Mouse (Mus musculus) right cerebral cortex, postnatal 10 days (tissue): ENCODE data around the gene Fkrp.
A peak's percentile ranks its signal among the peaks of the same experiment; 100 is the strongest.

ENCODE experiments used
- DNase-seq, 2 experiments: peaks; one replicate each; pipeline ENCODE4 v3.0.0; 2021; ENCODE audit warnings: low spot score in 2 of 2

Fkrp gene

GRCm38 (mm10) chr7:16793010-16793725, 23.4 kb downstream of the Fkrp start:
- no peak for DNase-seq

- no peak for DNase-seq
Measured at GRCm38 (mm10) chr7:16792316-16792715, 24.2 kb downstream of the Fkrp start.

GRCm38 (mm10) chr7:16785541-16786083, 30.9 kb downstream of the Fkrp start:
- no peak for DNase-seq

- DNase-seq: no peak
Measured at GRCm38 (mm10) chr7:16784498-16784976, 32.0 kb downstream of the Fkrp start.

GRCm38 (mm10) chr7:16783758-16784415, 32.6 kb downstream of the Fkrp start:
- no peak for DNase-seq

- DNase-seq: no peak
Measured at GRCm38 (mm10) chr7:16783224-16783688, 33.3 kb downstream of the Fkrp start.

GRCm38 (mm10) chr7:16782555-16783125, 33.9 kb downstream of the Fkrp start:
- DNase-seq: no peak

GRCm38 (mm10) chr7:16781816-16782554, 34.5 kb downstream of the Fkrp start:
- peak in 1 of 2 experiments; percentile 37 for DNase-seq

- DNase-seq: no peak
Measured at GRCm38 (mm10) chr7:16781555-16781815, 35.0 kb downstream of the Fkrp start.

- peak; percentile 79 to 82 for DNase-seq
Measured at GRCm38 (mm10) chr7:16780825-16781554, 35.5 kb downstream of the Fkrp start, which contains the start of gene Slc1a5. Gene Slc1a5, plus strand, starts transcription at chr7:16781340.

- no peak for DNase-seq
Measured at GRCm38 (mm10) chr7:16780076-16780475, 36.5 kb downstream of the Fkrp start.

- DNase-seq: no peak
Measured at GRCm38 (mm10) chr7:16775888-16776287, 40.6 kb downstream of the Fkrp start.

- DNase-seq: no peak
Measured at GRCm38 (mm10) chr7:16766443-16766842, 50.1 kb downstream of the Fkrp start.

GRCm38 (mm10) chr7:16763463-16764218, 52.9 kb downstream of the Fkrp start:
- DNase-seq: no peak

GRCm38 (mm10) chr7:16761630-16762029, 54.9 kb downstream of the Fkrp start:
- DNase-seq: no peak

GRCm38 (mm10) chr7:16761005-16761481, 55.5 kb downstream of the Fkrp start:
- DNase-seq: no peak

GRCm38 (mm10) chr7:16760292-16760691, 56.2 kb downstream of the Fkrp start:
- no peak for DNase-seq
